Mouse (Mus musculus): Measurements from ENCODE around the gene Acy3.

DNA sequence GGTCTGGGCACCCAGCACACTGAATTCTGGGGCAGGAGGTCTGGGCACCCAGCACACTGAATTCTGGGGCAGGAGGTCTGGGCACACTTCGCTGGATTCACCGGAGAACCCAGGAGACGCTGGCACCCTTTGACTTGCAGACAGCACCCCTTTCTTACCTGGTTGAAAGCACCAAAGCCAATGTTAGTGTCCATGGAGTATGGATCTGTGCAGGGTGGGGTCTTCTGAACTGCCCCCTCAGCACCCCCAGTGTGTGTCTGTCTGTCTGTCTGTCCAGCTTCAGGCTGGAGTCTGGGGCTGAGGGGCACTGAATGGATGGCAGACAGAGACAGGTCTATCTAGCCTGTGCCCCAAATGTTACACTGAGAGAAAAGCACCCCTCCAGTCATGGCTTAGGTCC lies 5.2 kb downstream of the Acy3 start:
- TF ChIP-seq JUND (conservative IDR thresholded peaks at IDR 0.05; ENCODE audit: low read depth, low read length) (no peak), POLR2A (IDR thresholded peaks at IDR 0.05; ENCODE audit: low read depth, low read length) (no peak), ETS1 (conservative IDR thresholded peaks at IDR 0.05; ENCODE audit: low read depth, low read length) (no peak), UBTF (IDR thresholded peaks at IDR 0.05; ENCODE audit: low read depth, low read length) (no peak), CHD2 (IDR thresholded peaks at IDR 0.05; ENCODE audit: low read length) (no peak), CTCF (conservative IDR thresholded peaks at IDR 0.05 in 1 of 2, IDR thresholded peaks at IDR 0.05 in 1 of 2; ENCODE audit: low read depth in 2 of 2, low read length in 2 of 2) (no peak), POLR2AphosphoS2 (IDR thresholded peaks at IDR 0.05; ENCODE audit: low read depth, low read length) (no peak), NELFE (IDR thresholded peaks at IDR 0.05; ENCODE audit: low read depth, low read length) (no peak), MAFK (IDR thresholded peaks at IDR 0.05; ENCODE audit: insufficient replicate concordance, low read length) (no peak), E2F4 (IDR thresholded peaks at IDR 0.05; ENCODE audit: insufficient replicate concordance, low read depth, low read length) (no peak), HCFC1 (IDR thresholded peaks at IDR 0.05; ENCODE audit: low read depth, low read length) (no peak), MYC (IDR thresholded peaks at IDR 0.05; ENCODE audit: low read depth, low read length) (no peak), RCOR1 (conservative IDR thresholded peaks at IDR 0.05; ENCODE audit: low read depth, low read length) (no peak), EP300 (IDR thresholded peaks at IDR 0.05; ENCODE audit: low read length) (no peak)

Measured in CH12.LX (cell line).